Mouse (Mus musculus): ENCODE data around the gene H2-T22.
"Not testable (repeated sequence)": the region's sequence is repeated elsewhere in the genome, so short reads cannot be mapped to it uniquely, and the experiment has no call there.

GRCm38 (mm10) chr17:36032351-36032875 lies 10.1 kb downstream of the H2-T22 start, which contains the start of gene H2-T23:
- peak; percentile 74 for TF ChIP-seq POLR2A (IDR thresholded peaks at IDR 0.05; ENCODE audit: extremely low read depth, insufficient read depth, low read length)
- not testable (repeated sequence) for TF ChIP-seq CTCF (IDR thresholded peaks at IDR 0.05; ENCODE audit: low read depth, low read length)

Measured in liver, adult 2 months (tissue).